Mouse (Mus musculus): ENCODE results near the gene Ncs1.

Gene Ncs1

GRCm38 (mm10) chr2:31245491-31246141 is at the start of gene Ncs1:
Gene Ncs1, plus strand, starts transcription at chr2:31245823.
- DNase-seq (ENCODE audit: low read depth), result peak; percentile 81

GRCm38 (mm10) chr2:31198621-31199020 is 47.0 kb upstream of the Ncs1 start:
- DNase-seq (ENCODE audit: low read depth), result no peak

- no peak for DNase-seq (ENCODE audit: low read depth)
These were observed 45.6 kb upstream of the Ncs1 start for GRCm38 (mm10) chr2:31200051-31200450.

GRCm38 (mm10) chr2:31201851-31202250 is 43.8 kb upstream of the Ncs1 start:
- DNase-seq (ENCODE audit: low read depth), result no peak

- no peak for DNase-seq (ENCODE audit: low read depth)
These were observed 43.3 kb upstream of the Ncs1 start for GRCm38 (mm10) chr2:31202357-31202756.

GRCm38 (mm10) chr2:31202956-31203355 is 42.7 kb upstream of the Ncs1 start:
- DNase-seq (ENCODE audit: low read depth), result no peak

- no peak for DNase-seq (ENCODE audit: low read depth)
These were observed 40.9 kb upstream of the Ncs1 start for GRCm38 (mm10) chr2:31204677-31205076.

GRCm38 (mm10) chr2:31206211-31206610 is 39.4 kb upstream of the Ncs1 start:
- no peak for DNase-seq (ENCODE audit: low read depth)

- no peak for DNase-seq (ENCODE audit: low read depth)
These were observed 38.7 kb upstream of the Ncs1 start for GRCm38 (mm10) chr2:31206882-31207281.

- no peak for DNase-seq (ENCODE audit: low read depth)
These were observed 37.0 kb upstream of the Ncs1 start for GRCm38 (mm10) chr2:31208544-31209142.

GRCm38 (mm10) chr2:31209525-31209924 is 36.1 kb upstream of the Ncs1 start:
- peak; percentile 74 for DNase-seq (ENCODE audit: low read depth)

GRCm38 (mm10) chr2:31210144-31210847 is 35.3 kb upstream of the Ncs1 start:
- DNase-seq (ENCODE audit: low read depth), result no peak

- DNase-seq (ENCODE audit: low read depth), result no peak
These were observed 34.4 kb upstream of the Ncs1 start for GRCm38 (mm10) chr2:31211204-31211603.

- DNase-seq (ENCODE audit: low read depth), result no peak
These were observed 31.3 kb upstream of the Ncs1 start for GRCm38 (mm10) chr2:31214211-31214796.

- DNase-seq (ENCODE audit: low read depth), result no peak
These were observed 27.0 kb upstream of the Ncs1 start for GRCm38 (mm10) chr2:31218611-31219010.

GRCm38 (mm10) chr2:31219470-31219869 is 26.2 kb upstream of the Ncs1 start:
- no peak for DNase-seq (ENCODE audit: low read depth)

GRCm38 (mm10) chr2:31220844-31221243 is 24.8 kb upstream of the Ncs1 start:
- DNase-seq (ENCODE audit: low read depth), result no peak

GRCm38 (mm10) chr2:31221582-31221981 is 24.0 kb upstream of the Ncs1 start:
- no peak for DNase-seq (ENCODE audit: low read depth)

GRCm38 (mm10) chr2:31228768-31229311 is 16.8 kb upstream of the Ncs1 start:
- no peak for DNase-seq (ENCODE audit: low read depth)

- peak; percentile 11 for DNase-seq (ENCODE audit: low read depth)
These were observed 6.4 kb upstream of the Ncs1 start for GRCm38 (mm10) chr2:31239203-31239696.

GRCm38 (mm10) chr2:31239833-31240232 is 5.8 kb upstream of the Ncs1 start:
- no peak for DNase-seq (ENCODE audit: low read depth)

GRCm38 (mm10) chr2:31241639-31242038 is 4.0 kb upstream of the Ncs1 start:
- peak; percentile 24 for DNase-seq (ENCODE audit: low read depth)

Data from NIH3T3 (cell line).